Mouse (Mus musculus): ENCODE measurements at regions not wholly inside any gene's neighbourhood (a gene's known extent, or its start where the extent isn't known, plus 50 kb on each side); places are given as distances from the start of the nearest gene placed in this dataset.

DNA sequence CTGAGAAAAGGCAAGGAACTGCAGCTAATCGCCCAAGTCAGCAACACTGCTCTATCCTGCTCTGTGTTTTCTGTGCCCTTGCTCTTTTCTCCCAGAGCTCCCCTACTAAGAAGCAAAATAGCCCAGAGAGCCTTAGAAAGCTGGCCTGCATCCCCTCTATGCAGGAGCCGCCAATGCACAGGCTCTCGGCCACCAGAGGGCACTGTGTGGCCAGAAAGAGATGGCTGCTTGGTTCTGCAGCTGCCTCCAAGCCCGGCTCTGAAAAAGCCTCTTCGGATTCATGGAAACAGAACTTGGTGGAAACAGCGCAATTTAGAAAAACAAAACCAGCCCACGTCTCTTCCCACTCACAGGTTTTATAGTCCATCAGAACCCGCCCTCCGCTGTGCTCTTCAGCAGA is 1628.4 kb upstream of the Gm6569 start:
- in situ Hi-C loops (cut with MboI; ENCODE audit: low pct_ligation_motif_present, low pct_unique_long_range_greater_than_20kb, low sequenced_read_pairs) (loop anchor here (25.0 kb wide), 1 partner anchor 831 kb away; no protein-coding TSS in a partner anchor), dilution Hi-C loops (cut with MboI; ENCODE audit: extremely low pct_ligation_motif_present, extremely low pct_unique_long_range_greater_than_20kb, low sequenced_read_pairs) (no loop called here)
- Histone ChIP-seq H3K9me3 (replicated peaks; ENCODE audit: low read length) (peaks cover 43% of the 10 kb centered on the region), H3K79me2 (replicated peaks; ENCODE audit: control insufficient read depth, extremely low read depth, insufficient read depth, poor library complexity, severe bottlenecking) (no peaks in the 10 kb centered on the region), H3K27me3 (replicated peaks) (no peaks in the 10 kb centered on the region), H3K9ac (ENCODE audit: insufficient read depth, low read depth) (no peak overlapping the region), H3K4me3 (replicated peaks in 1 of 3; ENCODE audit: low read depth in 2 of 3, low read length in 2 of 3, poor library complexity in 1 of 3) (no peak overlapping the region), H3K27ac (ENCODE audit: insufficient read depth, low read depth) (no peak overlapping the region), H3K36me3 (replicated peaks in 1 of 2; ENCODE audit: control insufficient read depth in 1 of 2, insufficient read depth in 1 of 2, low read length in 1 of 2) (no peaks in the 10 kb centered on the region), H3K4me2 (ENCODE audit: insufficient read depth, low read depth, poor library complexity, severe bottlenecking) (no peak overlapping the region), H3K4me1 (ENCODE audit: control insufficient read depth in 1 of 2, insufficient read depth in 2 of 2) (no peaks in the 10 kb centered on the region)
- no peak for TF ChIP-seq NRF1 (IDR thresholded peaks at IDR 0.05; ENCODE audit: low read depth, low read length)
- peak; percentile 22; the same call in 1 of the 2 replicates for TF ChIP-seq SMC3 (IDR thresholded peaks at IDR 0.05; ENCODE audit: low read depth, low read length)
- TF ChIP-seq CTCF (conservative IDR thresholded peaks at IDR 0.05 in 1 of 2, IDR thresholded peaks at IDR 0.05 in 1 of 2; ENCODE audit: low read depth in 2 of 2, low read length in 2 of 2): peak in 1 of 2 experiments; percentile 46; a peak in 2 of 4 replicates
- no peak for TF ChIP-seq ELF1 (IDR thresholded peaks at IDR 0.05; ENCODE audit: low read depth, low read length)
- TF ChIP-seq POLR2A (IDR thresholded peaks at IDR 0.05; ENCODE audit: low read depth, low read length): no peak
- TF ChIP-seq KAT2A (IDR thresholded peaks at IDR 0.05; ENCODE audit: insufficient replicate concordance, low read length): no peak
- peak; percentile 15 for TF ChIP-seq RAD21 (IDR thresholded peaks at IDR 0.05; ENCODE audit: low read depth, low read length)
- TF ChIP-seq TBP (conservative IDR thresholded peaks at IDR 0.05; ENCODE audit: low read depth, low read length): no peak
- no peak for TF ChIP-seq ZC3H11A (IDR thresholded peaks at IDR 0.05; ENCODE audit: low read depth, low read length)
- TF ChIP-seq ZKSCAN1 (IDR thresholded peaks at IDR 0.05; ENCODE audit: borderline replicate concordance, low read depth, low read length): no peak
- TF ChIP-seq ZNF384 (IDR thresholded peaks at IDR 0.05; ENCODE audit: low read depth, low read length): no peak
- TF ChIP-seq USF2 (conservative IDR thresholded peaks at IDR 0.05; ENCODE audit: low read depth, low read length): no peak
- DNase-seq (ENCODE audit: extremely low read depth): peak; percentile 11

DNA sequence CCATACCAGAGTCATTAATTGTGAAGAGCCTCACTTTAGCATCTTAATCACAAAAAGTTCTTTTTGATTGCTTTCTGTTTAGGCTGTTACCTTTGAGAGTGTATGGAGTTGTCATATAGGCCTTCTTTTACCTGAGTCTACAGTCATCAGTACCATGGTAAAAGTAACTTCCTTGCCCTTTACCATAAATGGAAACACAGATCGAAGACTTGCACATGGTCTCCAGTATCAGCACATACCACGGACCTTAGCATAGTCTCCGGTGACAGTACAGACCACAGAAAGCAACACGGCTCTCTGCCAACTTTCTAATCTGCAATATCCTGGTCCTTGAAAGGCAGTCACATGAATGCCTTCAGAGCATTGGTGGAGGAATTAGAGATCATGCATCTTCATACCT is 1626.8 kb upstream of the Gm6569 start:
- Histone ChIP-seq H3K4me3 (replicated peaks in 1 of 3; ENCODE audit: low read depth in 2 of 3, low read length in 2 of 3, poor library complexity in 1 of 3) (no peak overlapping the region), H3K79me2 (replicated peaks; ENCODE audit: control insufficient read depth, extremely low read depth, insufficient read depth, poor library complexity, severe bottlenecking) (no peaks in the 10 kb centered on the region)

DNA sequence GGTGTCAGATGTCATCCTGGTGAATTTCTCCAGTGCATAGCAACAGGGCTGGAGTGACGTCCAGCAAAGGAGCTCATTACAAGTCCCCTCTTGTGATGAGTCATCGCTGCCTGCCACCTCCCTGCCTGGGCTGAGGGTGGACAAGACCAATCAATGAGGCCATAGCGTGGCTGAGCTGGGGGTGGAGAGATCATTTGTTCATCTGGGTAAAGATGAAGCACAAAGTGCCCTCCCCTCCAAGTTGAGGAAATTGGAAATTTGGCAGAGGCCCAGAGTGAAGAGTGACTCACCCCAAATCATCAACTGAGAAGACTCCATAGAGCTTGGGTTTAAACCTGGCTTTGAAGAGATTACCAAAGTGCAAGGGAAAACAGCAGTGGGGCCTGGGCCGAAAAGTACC is 1626.3 kb upstream of the Gm6569 start:
- H3K9me3 ChIP-seq (replicated peaks; ENCODE audit: low read length): peaks cover 45% of the 10 kb centered on the region
- H3K4me2 ChIP-seq (ENCODE audit: insufficient read depth, low read depth, poor library complexity, severe bottlenecking): no peak overlapping the region
- dilution Hi-C loops (cut with MboI; ENCODE audit: extremely low pct_ligation_motif_present, extremely low pct_unique_long_range_greater_than_20kb, low sequenced_read_pairs) (no loop called here), in situ Hi-C loops (cut with MboI; ENCODE audit: low pct_ligation_motif_present, low pct_unique_long_range_greater_than_20kb, low sequenced_read_pairs) (loop anchor here (25.0 kb wide), 1 partner anchor 829 kb away; no protein-coding TSS in a partner anchor)
- no peaks in the 10 kb centered on the region for H3K79me2 ChIP-seq (replicated peaks; ENCODE audit: control insufficient read depth, extremely low read depth, insufficient read depth, poor library complexity, severe bottlenecking)
- H3K27me3 ChIP-seq (replicated peaks): no peaks in the 10 kb centered on the region
- H3K9ac ChIP-seq (ENCODE audit: insufficient read depth, low read depth): no peak overlapping the region
- no peak for DNase-seq (ENCODE audit: extremely low read depth)
- TF ChIP-seq BHLHE40 (IDR thresholded peaks at IDR 0.05; ENCODE audit: low read depth, low read length) (no peak), ETS1 (conservative IDR thresholded peaks at IDR 0.05; ENCODE audit: low read depth, low read length) (no peak), RCOR1 (conservative IDR thresholded peaks at IDR 0.05; ENCODE audit: low read depth, low read length) (no peak), ZNF384 (IDR thresholded peaks at IDR 0.05; ENCODE audit: low read depth, low read length) (no peak), POLR2AphosphoS2 (IDR thresholded peaks at IDR 0.05; ENCODE audit: low read depth, low read length) (no peak), NRF1 (IDR thresholded peaks at IDR 0.05; ENCODE audit: low read depth, low read length) (no peak), USF2 (conservative IDR thresholded peaks at IDR 0.05; ENCODE audit: low read depth, low read length) (no peak), EP300 (IDR thresholded peaks at IDR 0.05; ENCODE audit: low read length) (no peak), ZC3H11A (IDR thresholded peaks at IDR 0.05; ENCODE audit: low read depth, low read length) (no peak)
- H3K4me1 ChIP-seq (ENCODE audit: control insufficient read depth in 1 of 2, insufficient read depth in 2 of 2): no peaks in the 10 kb centered on the region
- H3K4me3 ChIP-seq (replicated peaks in 1 of 3; ENCODE audit: low read depth in 2 of 3, low read length in 2 of 3, poor library complexity in 1 of 3): no peak overlapping the region
- no peaks in the 10 kb centered on the region for H3K36me3 ChIP-seq (replicated peaks in 1 of 2; ENCODE audit: control insufficient read depth in 1 of 2, insufficient read depth in 1 of 2, low read length in 1 of 2)
- H3K27ac ChIP-seq (ENCODE audit: insufficient read depth, low read depth): no peak overlapping the region

More for the DNA sequence above, 1626.8 kb upstream of the Gm6569 start:
- no peaks in the 10 kb centered on the region for H3K4me1 ChIP-seq (ENCODE audit: control insufficient read depth in 1 of 2, insufficient read depth in 2 of 2)
- no peak overlapping the region for H3K4me2 ChIP-seq (ENCODE audit: insufficient read depth, low read depth, poor library complexity, severe bottlenecking)
- in situ Hi-C loops (cut with MboI; ENCODE audit: low pct_ligation_motif_present, low pct_unique_long_range_greater_than_20kb, low sequenced_read_pairs): loop anchor here (25.0 kb wide), 1 partner anchor 830 kb away; no protein-coding TSS in a partner anchor
- H3K9ac ChIP-seq (ENCODE audit: insufficient read depth, low read depth): no peak overlapping the region
- H3K9me3 ChIP-seq (replicated peaks; ENCODE audit: low read length): peaks cover 49% of the 10 kb centered on the region
- H3K27me3 ChIP-seq (replicated peaks): no peaks in the 10 kb centered on the region
- DNase-seq (ENCODE audit: extremely low read depth): no peak
- dilution Hi-C loops (cut with MboI; ENCODE audit: extremely low pct_ligation_motif_present, extremely low pct_unique_long_range_greater_than_20kb, low sequenced_read_pairs): no loop called here
- H3K36me3 ChIP-seq (replicated peaks in 1 of 2; ENCODE audit: control insufficient read depth in 1 of 2, insufficient read depth in 1 of 2, low read length in 1 of 2): no peaks in the 10 kb centered on the region
- no peak overlapping the region for H3K27ac ChIP-seq (ENCODE audit: insufficient read depth, low read depth)
- no peak for TF ChIP-seq ELF1 (IDR thresholded peaks at IDR 0.05; ENCODE audit: low read depth, low read length)
- no peak for TF ChIP-seq MEF2A (IDR thresholded peaks at IDR 0.05; ENCODE audit: borderline replicate concordance, low read depth, low read length)
- TF ChIP-seq ZC3H11A (IDR thresholded peaks at IDR 0.05; ENCODE audit: low read depth, low read length): no peak
- TF ChIP-seq USF2 (conservative IDR thresholded peaks at IDR 0.05; ENCODE audit: low read depth, low read length): no peak
